Mouse (Mus musculus): Measurements from ENCODE around the gene Ppp1r9a.

DNA sequence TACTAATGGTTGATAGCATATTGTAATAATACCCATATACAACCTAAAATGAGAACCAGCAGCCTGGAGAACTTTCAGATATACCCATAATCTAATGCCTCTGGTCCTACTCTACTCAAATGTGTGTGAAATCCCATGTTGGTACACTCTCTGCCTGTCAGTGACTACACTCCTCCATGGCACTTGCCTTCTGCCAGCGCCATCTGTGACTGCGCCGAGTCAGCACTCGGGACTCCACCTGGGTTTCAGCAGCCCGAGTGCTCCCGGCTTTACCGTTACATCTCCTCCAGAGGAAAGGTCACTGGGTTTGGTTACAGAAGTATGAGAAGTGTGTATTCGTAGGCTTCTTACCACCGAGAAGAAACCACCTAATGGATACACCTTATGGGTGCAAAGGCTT lies 89.6 kb downstream of the Ppp1r9a start:
- TF ChIP-seq CTCF (IDR thresholded peaks at IDR 0.05; ENCODE audit: low read depth), result no peak
- TF ChIP-seq EP300 (IDR thresholded peaks at IDR 0.05; ENCODE audit: low read depth), result no peak
